Mouse (Mus musculus): ENCODE data around the gene Eloa.
"Not testable (repeated sequence)": the region's sequence is repeated elsewhere in the genome, so short reads cannot be mapped to it uniquely, and the experiment has no call there.

Gene Eloa

DNA sequence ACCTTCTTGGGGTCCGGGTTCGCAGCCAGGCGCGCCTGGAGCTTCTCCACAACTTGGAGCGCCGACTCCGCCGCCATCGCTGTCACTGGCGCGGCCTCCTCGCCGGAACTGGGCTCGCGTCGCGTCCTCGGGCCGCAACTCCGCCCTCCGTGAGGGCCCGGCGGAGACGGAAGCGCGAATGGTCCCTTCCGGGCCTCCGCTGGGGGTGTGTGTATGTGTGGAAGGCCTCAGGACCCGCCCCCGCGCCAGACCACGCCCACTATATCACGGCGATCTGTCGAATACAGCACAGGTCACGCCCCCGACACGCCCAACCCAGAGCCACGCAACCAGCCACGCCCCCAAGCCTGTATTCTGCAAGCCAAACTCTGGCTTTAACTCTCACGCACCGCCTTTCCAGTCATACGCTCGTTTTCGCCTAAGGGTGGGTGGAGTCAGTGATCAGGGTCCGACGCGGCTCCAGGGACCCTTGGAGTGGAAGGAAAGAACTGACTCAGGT is at the start of gene Eloa:
Gene Eloa, minus strand, starts transcription at position 215 of the 499 bp plus-strand sequence.
- DNase-seq: peak; percentile 100

DNA sequence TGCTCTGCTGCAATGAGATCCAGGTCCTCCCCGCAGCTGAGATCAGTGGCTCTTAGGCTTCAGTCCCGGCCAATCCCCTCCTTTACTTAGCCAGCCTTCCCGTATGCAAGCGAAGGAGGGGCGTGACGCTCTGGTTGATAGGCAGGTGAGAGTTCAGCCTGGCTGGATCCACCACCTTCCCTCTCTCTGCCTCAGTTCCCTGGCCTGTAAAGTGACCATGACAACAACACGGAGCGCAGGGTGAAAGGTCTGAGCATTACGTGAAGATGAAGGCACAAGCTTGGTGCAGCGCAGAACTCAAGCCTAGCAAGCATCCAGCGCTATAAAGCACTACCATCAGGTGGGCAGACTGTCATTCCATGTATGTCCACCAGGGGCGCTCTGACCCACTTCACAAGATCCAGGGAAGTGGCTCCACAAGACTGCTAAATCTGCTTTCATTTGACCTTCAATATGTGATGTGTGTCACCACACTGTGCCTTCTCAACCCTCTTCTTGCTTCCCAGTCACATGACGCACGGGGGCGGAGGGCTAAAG is 49.7 kb upstream of the Eloa start:
- DNase-seq: peak; percentile 92

DNA sequence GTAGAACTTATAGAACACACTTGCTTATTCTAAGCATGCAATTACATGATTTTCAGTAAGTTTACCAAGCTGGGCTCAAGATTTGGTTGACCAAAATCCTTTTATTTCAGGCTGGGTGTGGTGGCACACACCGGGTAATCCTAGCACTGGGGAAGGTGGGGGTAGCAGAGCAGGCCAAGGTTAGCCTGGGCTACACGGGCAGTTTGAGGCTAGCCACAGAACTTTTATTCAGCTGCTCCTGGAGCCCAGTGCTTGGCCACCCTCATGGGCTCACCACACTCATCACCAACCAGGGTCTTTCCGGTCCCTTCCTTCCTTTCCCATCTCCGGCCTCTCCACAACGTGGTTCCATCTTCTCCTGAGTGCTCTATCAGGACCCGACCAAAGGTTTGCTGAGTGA is 49.0 kb upstream of the Eloa start:
- no peak for DNase-seq

DNA sequence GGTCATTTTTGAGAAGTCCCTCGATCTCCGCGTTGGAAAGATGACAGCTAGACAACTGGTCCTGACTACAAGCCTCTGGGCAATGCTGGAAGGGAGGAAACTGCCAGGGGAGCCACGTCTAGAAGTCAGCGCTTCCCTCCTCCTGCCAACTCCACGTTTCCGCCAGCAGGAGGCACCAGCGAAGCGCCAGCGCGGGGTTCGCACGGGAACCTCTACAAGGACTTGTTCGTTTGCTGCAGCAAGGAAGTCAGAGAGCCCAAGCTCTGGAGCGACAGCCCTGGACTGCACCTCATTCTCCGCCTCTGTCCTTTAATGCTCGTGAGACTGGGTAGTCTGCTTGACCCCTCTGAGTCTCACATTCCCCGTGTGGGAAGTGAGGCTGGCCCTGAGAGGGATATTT is 48.4 kb upstream of the Eloa start:
- DNase-seq: peak; percentile 85

DNA sequence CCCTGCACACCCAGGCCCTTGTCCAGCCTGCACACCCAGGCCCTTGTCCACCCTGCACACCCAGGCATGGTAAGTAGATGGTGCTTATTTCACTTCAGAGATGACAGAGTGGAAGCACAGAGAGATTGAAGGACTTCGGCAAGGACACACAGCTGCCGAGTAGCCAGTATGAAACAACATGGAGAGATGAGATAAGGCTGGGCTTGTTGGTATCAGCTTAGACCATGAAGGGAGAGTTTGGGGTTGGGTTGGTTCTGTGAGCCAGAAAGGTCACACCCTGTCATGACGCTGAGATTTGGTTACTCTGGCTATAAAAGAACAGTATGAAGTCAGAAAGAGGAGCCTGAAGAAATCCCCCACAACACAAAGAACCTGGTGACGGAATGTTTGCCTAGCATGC is 47.8 kb upstream of the Eloa start:
- no peak for DNase-seq

DNA sequence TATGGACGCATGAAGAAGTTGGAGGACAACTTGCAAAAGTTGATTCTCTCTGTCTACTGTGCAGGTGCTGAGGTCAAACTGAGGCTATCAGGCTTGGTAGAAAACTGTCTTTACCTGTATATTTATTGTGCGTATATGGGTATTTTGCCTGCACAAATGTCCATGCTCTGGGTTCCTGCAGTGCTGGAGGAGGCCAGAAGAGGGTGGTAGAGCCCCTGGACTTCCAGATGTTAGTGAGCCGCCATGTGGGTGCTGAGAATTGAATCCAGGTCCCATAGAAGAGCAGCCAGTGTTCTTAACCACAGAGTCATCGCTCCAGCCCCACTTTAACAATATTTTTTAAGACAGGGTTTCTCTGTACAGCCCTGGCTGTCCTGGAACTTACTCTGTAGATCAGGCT is 41.6 kb upstream of the Eloa start:
- DNase-seq: no peak

DNA sequence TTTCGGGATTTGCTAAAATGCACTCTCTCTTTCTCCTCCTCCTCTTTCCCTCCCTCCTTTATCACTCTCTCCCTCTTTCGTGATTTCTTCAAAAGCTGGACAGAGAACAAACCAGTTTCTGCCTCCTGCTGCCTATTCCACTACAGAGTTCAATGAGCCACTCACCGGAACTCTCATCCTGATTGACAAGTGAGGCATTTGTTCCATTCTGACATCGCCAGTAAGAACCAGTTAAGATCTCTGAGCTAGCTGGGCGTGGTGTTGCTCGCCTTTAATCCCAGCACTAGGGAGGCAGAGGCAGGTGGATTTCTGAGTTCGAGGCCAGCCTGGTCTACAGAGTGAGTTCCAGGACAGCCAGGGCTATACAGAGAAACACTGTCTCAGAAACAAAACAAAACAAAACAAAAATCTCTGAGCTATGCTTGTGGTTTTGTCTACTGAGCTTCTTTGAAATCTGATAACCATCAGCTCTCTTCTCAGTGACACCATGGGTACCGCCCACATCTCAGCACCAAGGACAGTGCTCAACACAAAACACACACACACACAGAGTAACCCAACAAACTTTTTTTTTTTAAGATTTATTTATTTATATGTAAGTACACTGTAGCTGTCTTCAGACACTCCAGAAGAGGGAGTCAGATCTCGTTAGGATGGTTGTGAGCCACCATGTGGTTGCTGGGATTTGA is 38.4 kb upstream of the Eloa start:
- DNase-seq: not testable (repeated sequence)

DNA sequence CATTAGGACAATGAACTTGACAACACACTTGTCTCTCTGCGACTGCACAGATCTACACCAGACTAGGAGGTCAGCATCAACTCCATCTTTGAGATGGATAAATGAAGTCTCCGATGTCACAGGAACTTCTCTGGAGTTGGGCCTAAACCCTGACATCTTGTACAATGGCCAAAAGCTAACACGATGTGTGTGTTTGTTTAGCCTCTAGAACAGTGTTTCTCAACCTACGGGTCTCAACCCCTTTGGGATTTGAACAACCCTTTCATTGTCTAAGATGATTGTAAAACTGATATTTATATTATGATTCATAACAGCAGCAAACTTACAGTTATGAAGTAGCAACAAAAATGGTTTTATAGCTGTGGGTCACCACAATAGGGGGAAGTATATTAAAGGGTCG is 36.4 kb upstream of the Eloa start:
- no peak for DNase-seq

DNA sequence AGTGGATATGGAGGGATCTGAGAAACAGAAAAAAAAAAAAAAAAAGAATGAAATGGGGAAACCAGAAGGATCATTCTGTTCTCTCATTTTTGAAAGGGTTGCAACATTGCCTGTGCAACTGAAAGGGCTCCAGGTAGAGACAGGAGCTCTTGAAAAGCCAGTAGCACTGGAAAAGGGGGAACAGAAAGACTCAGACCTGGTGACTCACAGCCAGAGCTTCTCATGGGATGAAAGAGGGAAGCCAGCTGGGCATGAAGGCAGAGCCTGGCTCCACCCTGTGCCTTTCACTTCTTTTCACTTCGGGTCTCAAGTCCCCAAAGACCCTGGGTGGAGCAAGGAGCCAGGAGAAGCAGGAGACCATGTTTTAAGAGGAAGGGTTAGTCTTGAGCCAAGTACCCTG is 34.5 kb upstream of the Eloa start:
- no peak for DNase-seq

DNA sequence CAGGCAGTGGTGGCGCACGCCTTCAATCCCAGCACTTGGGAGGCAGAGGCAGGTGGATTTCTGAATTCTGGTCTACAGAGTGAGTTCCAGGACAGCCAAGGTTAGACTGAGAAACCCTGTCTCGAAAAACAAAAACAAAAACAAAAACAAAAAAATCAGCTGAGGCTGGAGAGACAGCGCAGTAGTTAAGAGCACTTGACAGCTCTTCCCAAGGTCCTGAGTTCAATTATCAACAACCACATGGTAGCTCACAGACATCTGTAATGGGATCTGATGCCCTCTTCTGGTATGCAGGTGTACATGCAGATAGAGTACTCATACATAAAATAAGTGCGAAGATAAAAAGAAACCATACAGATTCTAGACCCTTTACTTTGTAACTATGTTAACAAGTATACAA is 32.3 kb upstream of the Eloa start:
- no peak for DNase-seq

DNA sequence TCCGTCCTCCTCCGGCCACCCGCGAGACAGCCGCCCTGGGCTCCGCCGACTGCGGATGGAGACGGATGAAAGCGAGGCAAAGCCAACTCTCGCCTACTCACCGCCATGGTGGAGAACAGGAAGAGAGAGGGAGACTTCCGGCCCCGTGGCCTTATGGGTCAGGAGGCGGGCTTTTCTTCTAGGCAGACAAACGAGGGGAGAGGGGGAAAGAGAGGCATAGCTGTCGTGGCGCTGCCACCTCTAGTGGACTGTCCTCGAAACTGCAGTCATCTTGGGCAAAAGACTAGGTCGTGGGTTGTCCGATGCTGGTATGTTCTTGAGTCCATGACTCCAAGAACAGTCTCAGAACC is 31.7 kb upstream of the Eloa start, which contains the start of gene Rpl11:
Gene Rpl11, minus strand, starts transcription at position 182 of the 350 bp plus-strand sequence.
- peak; percentile 96 for DNase-seq

DNA sequence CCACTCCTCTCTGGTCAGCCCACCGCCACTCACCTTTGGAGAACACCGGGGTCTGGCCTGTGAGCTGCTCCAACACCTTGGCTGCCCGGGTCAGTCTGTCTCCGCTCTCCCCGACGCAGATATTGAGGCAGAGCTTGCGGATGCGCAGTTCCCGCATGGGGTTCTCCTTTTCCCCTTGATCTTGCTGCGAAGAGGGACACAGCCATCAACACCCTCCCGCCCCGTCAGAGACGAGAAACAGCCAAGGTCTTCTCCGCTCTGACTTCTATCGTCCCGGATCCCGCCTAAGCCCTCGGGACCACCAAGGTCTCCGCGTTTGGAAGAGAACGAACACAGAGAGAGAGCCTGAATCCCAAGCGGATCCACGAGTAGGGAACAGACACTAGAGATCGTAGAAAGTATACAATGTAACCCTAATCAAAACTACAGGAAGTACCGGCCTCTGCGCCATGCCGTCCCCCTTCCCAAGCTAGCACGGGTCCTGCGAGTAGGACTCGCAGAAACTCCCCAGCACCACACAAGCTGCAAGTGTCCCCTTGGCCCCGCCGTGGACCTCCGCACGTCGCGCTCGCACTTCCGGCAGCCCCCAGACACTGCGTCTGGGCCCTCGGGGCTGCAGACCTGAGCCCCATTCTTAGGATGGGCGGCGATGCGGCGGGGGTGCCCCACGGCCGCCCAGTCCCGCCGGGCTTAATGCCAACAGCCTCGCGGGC is 31.1 kb upstream of the Eloa start:
- no peak for DNase-seq

DNA sequence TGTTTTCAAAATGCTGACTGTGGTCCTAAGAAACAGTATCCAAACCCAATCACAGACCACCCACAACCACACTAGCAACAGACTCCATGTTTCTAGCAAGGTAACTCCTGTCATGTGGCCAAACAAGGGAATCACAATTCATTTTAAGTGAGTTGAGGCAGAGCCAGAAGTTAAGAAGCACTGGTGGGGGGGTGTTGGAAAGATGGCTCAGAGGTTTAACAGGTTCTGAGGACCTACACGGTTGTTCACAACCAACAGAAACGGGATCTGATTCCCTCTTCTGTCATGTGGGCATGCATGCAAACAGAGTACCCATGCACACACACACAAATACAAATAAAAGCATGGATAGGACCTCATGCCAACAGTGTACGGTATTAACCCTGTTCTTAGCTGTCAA is 30.5 kb upstream of the Eloa start:
- DNase-seq: no peak

DNA sequence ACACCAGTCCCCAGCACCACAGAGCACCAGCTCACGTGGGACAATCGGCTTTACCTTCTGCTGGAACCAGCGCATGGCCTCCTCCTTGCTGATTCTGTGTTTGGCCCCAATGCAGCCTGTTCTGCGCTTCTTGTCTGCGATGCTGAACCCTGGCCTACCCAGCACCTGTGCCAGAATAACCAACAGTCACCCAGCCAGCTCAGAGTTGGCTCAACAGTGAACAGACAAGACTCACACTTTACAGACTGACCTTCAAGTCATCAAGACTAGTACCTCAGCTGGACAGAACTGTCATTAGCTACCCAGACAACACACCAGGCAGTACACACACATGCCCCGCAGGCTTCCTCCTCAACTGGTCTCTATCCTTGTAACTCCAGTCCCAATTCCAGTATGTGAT is 28.7 kb upstream of the Eloa start:
- no peak for DNase-seq

DNA sequence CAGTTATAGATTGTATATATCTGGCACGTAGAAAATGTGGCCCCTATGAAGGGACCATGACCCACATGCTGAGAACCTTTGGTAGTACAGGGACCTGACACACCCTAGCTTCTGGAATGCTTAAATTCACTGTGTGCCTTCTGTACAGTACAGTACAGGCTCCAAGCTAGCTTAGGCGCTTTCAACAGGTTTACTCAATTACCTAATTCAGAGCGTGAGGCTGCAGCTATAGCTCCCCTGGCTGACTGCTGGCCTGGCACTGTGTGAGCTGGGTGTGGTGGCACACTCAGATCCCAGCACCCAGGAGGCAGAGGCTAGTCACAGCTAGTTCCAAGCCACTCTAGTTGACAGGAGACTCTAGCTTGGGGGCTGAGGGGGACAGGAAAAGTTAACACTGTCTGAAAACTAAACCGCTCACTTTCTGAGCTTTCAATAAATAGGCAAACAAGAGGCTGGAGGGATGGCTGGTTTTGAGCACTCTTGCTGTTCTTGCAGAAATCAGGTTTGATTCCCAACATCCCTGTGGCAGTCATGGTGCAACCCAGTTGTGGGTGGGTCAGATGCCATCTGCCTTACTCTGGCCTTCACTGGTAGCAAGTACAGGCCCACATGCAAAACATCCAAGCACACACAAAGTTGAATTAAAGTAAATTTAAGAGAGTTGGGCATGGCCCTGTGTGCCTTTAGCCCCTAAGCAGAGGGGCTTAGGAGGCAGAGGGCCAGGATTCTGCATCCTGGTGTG is 26.9 kb upstream of the Eloa start:
- no peak for DNase-seq

DNA sequence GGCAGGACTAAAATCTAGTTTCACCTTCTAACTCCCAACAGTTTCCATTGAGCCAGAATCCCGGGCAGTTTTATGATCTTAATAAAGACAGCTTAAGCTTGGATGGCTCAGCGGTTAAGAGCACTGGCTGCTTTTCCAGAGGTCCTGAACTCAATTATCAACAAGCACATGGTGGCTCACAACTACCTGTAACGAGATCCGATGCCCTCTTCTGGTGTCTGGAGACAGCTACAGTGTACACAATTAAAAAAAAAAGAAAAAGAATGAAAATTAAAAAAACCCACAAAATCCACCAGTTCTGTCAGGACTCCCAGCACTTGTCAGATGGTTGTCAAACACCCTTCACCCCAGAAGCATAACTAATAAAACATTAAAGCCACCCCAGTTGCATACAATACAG is 26.1 kb upstream of the Eloa start:
- DNase-seq: no peak

DNA sequence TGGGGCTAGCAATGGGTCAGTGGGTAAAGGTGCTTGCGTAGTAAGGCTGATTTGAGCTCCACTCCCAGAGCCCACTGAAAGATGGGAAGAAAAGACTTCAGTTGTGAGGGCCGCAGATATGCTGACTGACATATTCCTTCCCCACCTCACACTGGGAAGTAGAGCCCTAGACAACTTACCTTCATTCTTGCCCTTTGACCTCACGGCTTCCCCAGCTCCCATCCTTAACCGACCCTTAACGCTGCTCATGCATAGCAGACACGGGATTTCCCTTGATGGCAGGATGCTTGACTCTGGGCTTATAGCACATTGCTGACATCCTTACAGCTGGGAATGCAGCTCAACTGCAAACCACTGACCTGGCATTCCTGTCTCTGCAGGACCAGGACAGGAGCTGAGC is 25.3 kb upstream of the Eloa start:
- DNase-seq: no peak

DNA sequence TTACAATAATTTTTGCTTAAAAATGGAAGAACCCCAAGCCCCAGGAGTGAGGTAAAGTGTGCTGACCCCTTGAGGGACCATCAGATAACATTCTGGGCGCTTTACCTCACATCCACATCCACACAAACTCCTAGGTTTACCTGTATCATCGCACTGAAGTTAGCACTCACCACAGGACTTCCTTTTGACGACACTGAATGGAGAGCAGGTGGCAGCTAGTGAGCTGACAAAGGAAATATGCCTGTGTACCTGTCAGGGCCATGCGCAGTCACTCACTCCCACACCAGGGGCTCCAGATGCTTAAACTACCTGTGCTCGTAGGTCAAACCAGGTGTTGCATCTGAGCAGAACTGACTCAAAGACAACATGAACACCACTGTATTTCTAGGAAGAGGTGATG is 23.5 kb upstream of the Eloa start:
- no peak for DNase-seq

DNA sequence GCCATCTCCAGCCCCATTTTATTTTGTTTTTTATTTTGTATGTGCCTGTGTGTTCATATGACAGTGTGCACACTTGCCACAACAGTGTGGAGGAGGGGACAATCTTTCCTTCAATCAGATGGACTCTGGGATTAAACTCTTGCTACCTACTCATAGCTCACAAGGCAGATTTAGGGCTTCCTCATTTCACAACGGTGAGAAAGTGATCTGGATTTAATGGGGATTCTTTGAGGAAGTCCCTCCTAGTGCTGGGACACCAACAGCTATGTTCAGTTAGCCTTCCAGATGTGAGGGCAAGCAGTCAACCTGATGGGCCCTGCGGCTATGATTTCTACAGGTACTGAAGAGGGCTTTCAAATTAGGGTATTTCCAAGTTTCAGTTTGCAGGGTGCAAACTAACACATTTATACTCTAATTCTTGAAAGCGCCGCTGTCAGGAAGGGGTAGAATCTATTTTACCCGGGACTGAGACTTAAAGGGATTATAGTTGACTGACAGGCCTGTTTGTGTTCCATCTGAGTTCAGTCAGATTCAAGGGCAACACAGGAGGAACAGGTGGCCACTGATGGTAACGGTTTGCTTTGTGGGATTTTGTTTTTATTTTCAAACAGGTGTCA is 22.3 kb upstream of the Eloa start:
- no peak for DNase-seq

DNA sequence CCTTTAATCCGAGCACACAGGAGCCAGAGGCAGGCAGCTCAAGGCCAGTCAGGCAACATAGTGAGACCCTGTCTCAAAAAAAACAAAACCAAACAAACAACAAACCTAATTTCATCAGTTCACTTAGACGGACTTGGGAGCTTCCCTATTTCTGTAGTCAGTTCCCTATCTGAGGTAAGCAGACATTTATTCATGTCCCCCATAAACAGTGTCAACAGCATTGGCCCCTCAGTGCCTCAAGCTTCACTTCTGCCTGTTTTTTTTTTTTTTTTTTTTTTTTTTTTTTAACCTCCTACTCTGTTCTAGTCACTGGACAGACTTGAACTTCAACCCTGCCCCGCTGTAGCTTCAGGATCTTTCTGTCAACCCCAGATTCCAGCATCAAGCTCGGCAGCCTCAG is 13.5 kb upstream of the Eloa start:
- no peak for DNase-seq

DNA sequence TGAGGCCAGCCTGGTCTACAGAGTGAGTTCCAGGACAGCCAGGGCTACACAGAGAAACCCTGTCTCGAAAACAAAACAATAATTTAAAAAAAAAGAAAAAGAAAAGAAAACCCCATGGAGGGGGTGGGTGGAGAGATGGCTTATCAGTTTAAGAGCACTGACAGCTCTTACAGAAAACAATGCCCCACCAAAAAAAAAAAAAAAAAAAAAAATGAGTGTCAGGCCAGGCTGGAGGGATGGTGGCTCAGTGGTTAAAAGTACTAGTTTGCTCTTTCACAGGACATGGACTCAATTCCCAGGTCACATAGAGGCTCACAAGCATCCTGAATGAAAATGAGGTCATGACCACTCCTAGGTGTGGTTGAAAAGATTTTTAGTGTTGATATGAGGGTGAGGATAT is 11.7 kb upstream of the Eloa start:
- DNase-seq: no peak

DNA sequence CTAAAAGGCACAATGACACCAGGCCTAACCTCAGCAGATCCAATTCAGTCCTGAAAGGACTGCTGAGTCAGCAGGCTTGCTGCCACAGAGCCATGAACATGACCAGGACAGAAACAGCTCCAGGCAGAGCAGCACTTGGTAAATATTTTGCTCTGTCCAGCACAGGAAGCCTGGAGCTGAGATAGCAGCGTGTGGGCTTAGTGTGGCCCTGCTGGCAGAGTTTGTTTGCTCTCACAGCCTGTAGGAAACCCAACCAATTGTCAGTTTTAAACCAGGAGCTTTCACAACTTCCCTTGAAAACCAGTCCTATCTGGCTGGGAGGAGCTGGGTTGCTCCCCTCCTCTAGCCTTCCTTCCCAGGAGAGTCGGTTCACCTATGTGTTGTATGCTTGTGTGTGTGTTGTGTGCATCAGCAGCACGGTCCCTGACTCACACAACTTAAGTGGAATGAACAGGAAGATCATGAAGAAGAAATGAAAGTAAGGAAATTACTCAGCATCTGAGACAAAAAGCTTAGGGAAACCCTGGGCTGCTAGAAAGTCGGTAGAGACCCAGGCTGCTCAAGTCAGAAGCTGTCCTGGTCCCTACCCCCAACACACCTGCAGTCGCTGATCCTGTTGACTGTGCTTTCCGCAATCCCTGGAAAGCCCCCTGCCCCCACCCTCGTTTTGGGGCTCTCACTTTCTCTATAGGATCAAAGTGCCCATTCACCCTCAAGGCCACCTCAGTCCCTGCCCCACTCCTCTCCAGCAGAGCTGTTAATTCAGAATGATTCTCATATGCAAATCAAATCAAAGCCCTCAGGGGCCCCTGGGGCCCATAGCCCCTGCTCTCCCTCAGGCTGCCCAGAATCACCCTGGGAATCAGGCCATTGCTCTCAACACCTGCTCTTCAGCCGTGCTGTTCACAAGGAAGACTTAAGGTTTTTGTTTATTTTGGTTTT is 9.7 kb upstream of the Eloa start:
- peak; percentile 46 for DNase-seq

Measured in lung, postnatal 36 days (tissue).